Mouse (Mus musculus) E14TG2a.4 (cell line): Measurements from ENCODE around the gene Mstn.
A peak's percentile ranks its signal among the peaks of the same experiment; 100 is the strongest.

ENCODE experiments used
- H3K27me3 ChIP-seq: 2 replicates; pipeline ENCODE4 v1.6.1; 2014; ENCODE audit warnings: low read length, control low read depth; ENCODE audit not compliant: insufficient read depth
- H3K36me3 ChIP-seq: 2 replicates; pipeline ENCODE4 v1.6.1; 2014; ENCODE audit warnings: low read length, control low read depth; ENCODE audit not compliant: insufficient read depth
- H3K4me1 ChIP-seq: replicated peaks from 2 replicates; pipeline ENCODE4 v1.6.1; 2014; ENCODE audit warnings: low read depth, low read length, control low read depth
- H3K4me3 ChIP-seq: replicated peaks from 2 replicates; pipeline ENCODE4 v1.5.1; 2014; ENCODE audit warnings: mild to moderate bottlenecking, low read length
- H3K9me3 ChIP-seq: 2 replicates; pipeline ENCODE4 v1.6.1; 2014; ENCODE audit warnings: low read length, control low read depth
- CTCF ChIP-seq: conservative IDR thresholded peaks from 2 replicates; pipeline ENCODE4 v1.5.1; 2014; ENCODE audit warnings: low read length
- NANOG ChIP-seq: IDR thresholded peaks from 2 replicates; pipeline ENCODE4 v1.6.1; 2014; ENCODE audit warnings: borderline replicate concordance, low read length, mixed read lengths
- POU5F1 ChIP-seq: IDR thresholded peaks from 2 replicates; pipeline ENCODE4 v1.6.1; 2014; ENCODE audit warnings: low read length, borderline replicate concordance

The Mstn gene

GRCm38 (mm10) chr1:53053087-53054022 lies 8.1 kb upstream of the Mstn start:
- no peaks in the 10 kb centered on the region for H3K36me3 ChIP-seq
- H3K9me3 ChIP-seq = no peaks in the 10 kb centered on the region
- no peak overlapping the region for H3K4me3 ChIP-seq
- no peaks in the 10 kb centered on the region for H3K27me3 ChIP-seq
- TF ChIP-seq NANOG = no peak
- peak; percentile 67 for TF ChIP-seq CTCF
- H3K4me1 ChIP-seq = no peaks in the 10 kb centered on the region

GRCm38 (mm10) chr1:53059106-53059505 lies 2.3 kb upstream of the Mstn start:
- H3K4me3 ChIP-seq = no peak overlapping the region
- no peak for TF ChIP-seq CTCF
- no peak for TF ChIP-seq POU5F1
- no peak for TF ChIP-seq NANOG
- H3K4me1 ChIP-seq = no peaks in the 10 kb centered on the region
- no peaks in the 10 kb centered on the region for H3K9me3 ChIP-seq
- H3K27me3 ChIP-seq = no peaks in the 10 kb centered on the region
- H3K36me3 ChIP-seq = no peaks in the 10 kb centered on the region

GRCm38 (mm10) chr1:53060499-53060898 lies 941 bp upstream of the Mstn start:
- Histone ChIP-seq H3K4me1 (no peaks in the 10 kb centered on the region), H3K4me3 (no peak overlapping the region), H3K9me3 (no peaks in the 10 kb centered on the region), H3K27me3 (no peaks in the 10 kb centered on the region), H3K36me3 (no peaks in the 10 kb centered on the region)
- TF ChIP-seq NANOG = no peak
- TF ChIP-seq POU5F1 = no peak
- no peak for TF ChIP-seq CTCF

- no peaks in the 10 kb centered on the region for H3K9me3 ChIP-seq
- no peaks in the 10 kb centered on the region for H3K4me1 ChIP-seq
- no peaks in the 10 kb centered on the region for H3K36me3 ChIP-seq
- no peak overlapping the region for H3K4me3 ChIP-seq
- H3K27me3 ChIP-seq = no peaks in the 10 kb centered on the region
- TF ChIP-seq POU5F1 (no peak), CTCF (no peak), NANOG (no peak)
Measured at GRCm38 (mm10) chr1:53061871-53062608, 600 bp downstream of the Mstn start.

GRCm38 (mm10) chr1:53063921-53064320 lies 2.5 kb downstream of the Mstn start:
- H3K4me1 ChIP-seq = no peaks in the 10 kb centered on the region
- H3K36me3 ChIP-seq = no peaks in the 10 kb centered on the region
- TF ChIP-seq CTCF (no peak), NANOG (no peak), POU5F1 (no peak)

GRCm38 (mm10) chr1:53069726-53070514 lies 8.5 kb downstream of the Mstn start:
- Histone ChIP-seq H3K36me3 (no peaks in the 10 kb centered on the region), H3K4me1 (no peaks in the 10 kb centered on the region), H3K4me3 (no peak overlapping the region), H3K9me3 (no peaks in the 10 kb centered on the region), H3K27me3 (no peaks in the 10 kb centered on the region)
- TF ChIP-seq POU5F1 (no peak), CTCF (no peak), NANOG (no peak)

More at GRCm38 (mm10) chr1:53063921-53064320, 2.5 kb downstream of the Mstn start:
- Histone ChIP-seq H3K27me3 (no peaks in the 10 kb centered on the region), H3K4me3 (no peak overlapping the region), H3K9me3 (no peaks in the 10 kb centered on the region)

GRCm38 (mm10) chr1:53070664-53071175 lies 9.3 kb downstream of the Mstn start:
- no peaks in the 10 kb centered on the region for H3K36me3 ChIP-seq
- H3K4me3 ChIP-seq = no peak overlapping the region
- no peaks in the 10 kb centered on the region for H3K9me3 ChIP-seq
- H3K4me1 ChIP-seq = no peaks in the 10 kb centered on the region
- H3K27me3 ChIP-seq = no peaks in the 10 kb centered on the region
- TF ChIP-seq NANOG (no peak), POU5F1 (no peak), CTCF (no peak)

GRCm38 (mm10) chr1:53076656-53077055 lies 15.2 kb downstream of the Mstn start:
- Histone ChIP-seq H3K4me3 (no peak overlapping the region), H3K36me3 (no peaks in the 10 kb centered on the region), H3K9me3 (no peaks in the 10 kb centered on the region), H3K4me1 (no peaks in the 10 kb centered on the region), H3K27me3 (no peaks in the 10 kb centered on the region)
- no peak for TF ChIP-seq CTCF
- TF ChIP-seq NANOG = no peak
- TF ChIP-seq POU5F1 = no peak
